Mouse (Mus musculus): ENCODE measurements around the gene Lrfn1.

Gene Lrfn1

DNA sequence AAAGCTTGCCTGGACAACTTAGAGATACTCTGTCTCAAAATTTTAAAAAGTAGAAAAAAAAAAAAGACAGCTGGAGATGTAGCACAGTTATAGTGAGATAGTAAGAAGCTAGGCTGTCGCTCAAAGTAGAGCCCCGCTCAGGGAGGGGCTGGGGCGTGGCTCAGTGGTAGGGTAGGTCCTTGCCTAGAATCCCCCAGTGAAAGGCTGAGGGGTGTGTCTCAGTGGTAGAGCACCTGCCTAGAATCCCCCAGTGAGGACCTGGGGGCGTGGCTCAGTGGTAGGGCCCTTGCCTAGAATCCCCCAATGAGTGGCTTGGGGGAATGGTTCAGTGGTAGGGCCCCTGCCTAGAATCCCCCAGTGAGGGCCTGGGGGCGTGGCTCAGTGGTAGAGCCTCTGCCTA is 8.6 kb downstream of the Lrfn1 start:
- peaks cover 72% of the 10 kb centered on the region for H3K36me3 ChIP-seq (ENCODE audit: insufficient read depth, low read length)
- no peak overlapping the region for H3K4me3 ChIP-seq (replicated peaks; ENCODE audit: low read length)
- H3K4me1 ChIP-seq (replicated peaks; ENCODE audit: low read depth, low read length), result peaks cover 57% of the 10 kb centered on the region
- H3K9me3 ChIP-seq (ENCODE audit: low read length), result no peaks in the 10 kb centered on the region
- TF ChIP-seq CTCF (conservative IDR thresholded peaks at IDR 0.05; ENCODE audit: low read length) (no peak), NANOG (IDR thresholded peaks at IDR 0.05; ENCODE audit: borderline replicate concordance, low read length) (no peak), POU5F1 (IDR thresholded peaks at IDR 0.05; ENCODE audit: borderline replicate concordance, low read length) (no peak)
- peaks cover 7% of the 10 kb centered on the region for H3K27me3 ChIP-seq (ENCODE audit: insufficient read depth, low read length)

DNA sequence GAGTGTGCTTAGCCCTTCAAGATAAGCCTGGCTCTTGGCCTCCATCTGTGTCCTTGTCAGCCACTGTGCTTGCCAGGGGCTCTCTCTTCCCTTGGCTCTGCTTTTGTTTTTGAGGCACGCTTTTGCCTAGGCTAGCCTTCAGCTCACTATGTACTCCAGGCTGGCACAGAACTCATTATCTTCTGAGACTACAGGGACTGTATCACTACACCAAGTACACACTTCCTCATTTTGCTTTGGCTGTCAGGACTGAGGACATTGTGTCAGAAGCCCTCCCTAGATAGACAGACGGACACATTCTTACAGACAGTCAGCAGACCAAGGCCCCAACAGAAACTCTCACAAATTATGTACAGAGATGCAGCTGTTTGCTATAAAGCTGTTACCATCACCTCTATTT is 11.0 kb downstream of the Lrfn1 start:
- Histone ChIP-seq H3K4me1 (replicated peaks; ENCODE audit: low read depth, low read length) (peaks cover 73% of the 10 kb centered on the region), H3K9me3 (ENCODE audit: low read length) (no peaks in the 10 kb centered on the region), H3K27me3 (ENCODE audit: insufficient read depth, low read length) (peaks cover 23% of the 10 kb centered on the region), H3K4me3 (replicated peaks; ENCODE audit: low read length) (no peak overlapping the region), H3K36me3 (ENCODE audit: insufficient read depth, low read length) (peaks cover 54% of the 10 kb centered on the region)
- TF ChIP-seq NANOG (IDR thresholded peaks at IDR 0.05; ENCODE audit: borderline replicate concordance, low read length), result no peak
- no peak for TF ChIP-seq POU5F1 (IDR thresholded peaks at IDR 0.05; ENCODE audit: borderline replicate concordance, low read length)
- no peak for TF ChIP-seq CTCF (conservative IDR thresholded peaks at IDR 0.05; ENCODE audit: low read length)

DNA sequence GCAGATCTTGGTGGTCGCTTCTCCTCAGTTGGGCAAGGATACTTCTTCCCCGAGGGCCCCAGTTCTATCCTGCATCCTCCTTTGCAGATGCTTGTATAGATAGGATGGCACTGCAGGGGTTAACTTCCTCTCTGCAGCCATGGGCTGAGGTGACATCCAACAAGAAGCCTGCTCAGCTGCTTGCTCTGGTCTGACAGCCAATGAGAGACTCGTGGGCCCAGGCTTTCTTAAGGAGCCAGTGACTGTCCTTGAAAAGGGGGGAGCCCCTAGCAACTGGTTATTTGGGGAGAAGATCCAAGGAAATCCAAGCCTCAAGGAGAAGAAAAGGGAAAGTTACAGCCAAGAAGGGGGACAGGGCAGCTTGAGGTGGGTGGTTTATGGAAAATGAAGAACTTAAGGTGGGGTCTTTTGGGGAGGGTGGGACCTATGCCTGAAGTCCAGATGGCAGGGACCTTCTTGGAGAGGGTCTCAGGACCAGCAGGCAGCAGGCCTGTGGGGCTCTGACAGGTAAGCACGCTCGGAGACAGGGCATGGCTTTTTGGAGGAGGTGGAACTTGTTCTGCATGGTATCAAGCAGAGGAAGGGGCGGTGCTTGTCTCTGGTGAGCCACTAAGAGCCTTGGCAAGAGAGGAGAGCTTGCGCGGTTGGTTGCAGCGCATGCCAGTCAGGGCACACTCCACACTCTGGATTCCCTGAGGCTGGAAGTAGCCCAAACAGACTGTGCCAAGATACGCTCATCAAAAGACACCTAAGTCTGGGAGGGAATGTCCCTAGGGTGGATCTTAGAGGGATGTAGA is 12.8 kb downstream of the Lrfn1 start:
- no peaks in the 10 kb centered on the region for H3K9me3 ChIP-seq (ENCODE audit: low read length)
- peaks cover 31% of the 10 kb centered on the region for H3K27me3 ChIP-seq (ENCODE audit: insufficient read depth, low read length)
- H3K4me1 ChIP-seq (replicated peaks; ENCODE audit: low read depth, low read length), result peaks cover 57% of the 10 kb centered on the region
- H3K36me3 ChIP-seq (ENCODE audit: insufficient read depth, low read length), result peaks cover 36% of the 10 kb centered on the region
- H3K4me3 ChIP-seq (replicated peaks; ENCODE audit: low read length), result peak overlapping the region; percentile 57
- no peak for TF ChIP-seq NANOG (IDR thresholded peaks at IDR 0.05; ENCODE audit: borderline replicate concordance, low read length)
- no peak for TF ChIP-seq POU5F1 (IDR thresholded peaks at IDR 0.05; ENCODE audit: borderline replicate concordance, low read length)
- TF ChIP-seq CTCF (conservative IDR thresholded peaks at IDR 0.05; ENCODE audit: low read length), result no peak

DNA sequence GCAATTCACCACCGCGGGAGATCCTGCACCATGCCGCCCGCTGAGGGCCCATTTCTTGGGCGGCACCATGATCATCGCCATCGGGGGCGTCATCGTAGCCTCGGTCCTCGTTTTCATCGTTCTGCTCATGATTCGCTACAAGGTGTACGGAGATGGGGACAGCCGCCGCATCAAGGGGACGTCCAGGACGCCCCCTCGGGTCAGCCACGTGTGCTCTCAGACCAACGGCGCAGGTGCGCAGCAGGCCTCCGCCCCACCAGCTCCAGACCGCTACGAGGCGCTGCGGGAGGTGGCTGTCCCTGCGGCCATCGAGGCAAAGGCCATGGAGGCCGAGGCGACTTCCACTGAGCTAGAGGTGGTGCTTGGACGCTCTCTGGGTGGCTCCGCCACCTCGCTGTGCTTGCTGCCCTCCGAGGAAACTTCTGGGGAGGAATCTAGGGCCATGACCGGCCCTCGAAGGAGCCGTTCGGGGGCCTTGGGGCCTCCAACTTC is 15.0 kb downstream of the Lrfn1 start:
- H3K9me3 ChIP-seq (ENCODE audit: low read length), result no peaks in the 10 kb centered on the region
- peak overlapping the region; percentile 80 for H3K4me3 ChIP-seq (replicated peaks; ENCODE audit: low read length)
- peaks cover 14% of the 10 kb centered on the region for H3K36me3 ChIP-seq (ENCODE audit: insufficient read depth, low read length)
- peaks cover 49% of the 10 kb centered on the region for H3K4me1 ChIP-seq (replicated peaks; ENCODE audit: low read depth, low read length)
- TF ChIP-seq POU5F1 (IDR thresholded peaks at IDR 0.05; ENCODE audit: borderline replicate concordance, low read length) (no peak), CTCF (conservative IDR thresholded peaks at IDR 0.05; ENCODE audit: low read length) (no peak), NANOG (IDR thresholded peaks at IDR 0.05; ENCODE audit: borderline replicate concordance, low read length) (no peak)
- H3K27me3 ChIP-seq (ENCODE audit: insufficient read depth, low read length), result peaks cover 34% of the 10 kb centered on the region

DNA sequence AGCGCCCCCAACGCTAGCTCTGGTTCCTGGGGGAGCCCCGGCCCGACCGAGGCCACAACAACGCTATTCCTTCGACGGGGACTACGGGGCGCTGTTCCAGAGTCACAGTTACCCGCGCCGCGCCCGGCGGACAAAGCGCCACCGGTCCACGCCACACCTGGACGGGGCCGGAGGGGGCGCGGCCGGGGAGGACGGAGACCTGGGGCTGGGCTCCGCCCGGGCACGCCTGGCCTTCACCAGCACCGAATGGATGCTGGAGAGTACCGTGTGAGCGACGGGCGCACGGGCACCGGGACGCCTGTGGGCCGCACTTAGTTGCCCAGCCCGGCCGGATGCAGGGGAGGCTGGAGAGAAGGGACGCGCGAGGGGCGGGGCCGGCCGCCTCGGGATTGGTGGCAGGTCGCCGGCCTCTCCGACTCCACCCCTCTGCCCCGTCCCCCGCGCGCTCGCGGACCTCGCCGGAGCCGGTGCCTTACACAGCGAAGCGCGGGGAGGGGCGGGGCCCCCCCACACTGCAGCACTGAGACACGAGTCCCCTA is 15.5 kb downstream of the Lrfn1 start:
- H3K27me3 ChIP-seq (ENCODE audit: insufficient read depth, low read length), result peaks cover 34% of the 10 kb centered on the region
- H3K9me3 ChIP-seq (ENCODE audit: low read length), result no peaks in the 10 kb centered on the region
- peak overlapping the region; percentile 80 for H3K4me3 ChIP-seq (replicated peaks; ENCODE audit: low read length)
- peaks cover 47% of the 10 kb centered on the region for H3K4me1 ChIP-seq (replicated peaks; ENCODE audit: low read depth, low read length)
- peaks cover 9% of the 10 kb centered on the region for H3K36me3 ChIP-seq (ENCODE audit: insufficient read depth, low read length)
- TF ChIP-seq NANOG (IDR thresholded peaks at IDR 0.05; ENCODE audit: borderline replicate concordance, low read length) (no peak), POU5F1 (IDR thresholded peaks at IDR 0.05; ENCODE audit: borderline replicate concordance, low read length) (no peak), CTCF (conservative IDR thresholded peaks at IDR 0.05; ENCODE audit: low read length) (no peak)

DNA sequence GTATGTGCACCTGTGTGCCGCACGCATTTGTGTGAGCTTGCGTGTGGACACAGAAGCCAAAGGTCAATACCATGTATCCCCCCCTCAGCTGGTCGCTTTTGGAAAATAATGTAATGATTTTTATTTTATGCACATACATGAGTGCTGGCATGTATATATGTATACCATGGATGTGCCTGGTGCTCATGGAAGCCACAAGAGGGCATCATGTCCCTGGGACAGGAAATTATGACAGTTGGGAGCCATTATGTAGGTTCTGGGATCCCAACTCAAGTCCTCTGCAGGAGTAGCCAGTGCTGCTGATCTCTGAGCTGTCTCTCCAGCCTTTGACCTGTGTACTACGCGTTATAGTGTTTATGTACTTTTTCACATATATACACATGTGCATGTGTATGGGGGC is 24.4 kb downstream of the Lrfn1 start:
- H3K4me3 ChIP-seq (replicated peaks; ENCODE audit: low read length), result no peak overlapping the region
- no peaks in the 10 kb centered on the region for H3K36me3 ChIP-seq (ENCODE audit: insufficient read depth, low read length)
- H3K9me3 ChIP-seq (ENCODE audit: low read length), result no peaks in the 10 kb centered on the region
- peaks cover 28% of the 10 kb centered on the region for H3K4me1 ChIP-seq (replicated peaks; ENCODE audit: low read depth, low read length)
- no peaks in the 10 kb centered on the region for H3K27me3 ChIP-seq (ENCODE audit: insufficient read depth, low read length)
- TF ChIP-seq POU5F1 (IDR thresholded peaks at IDR 0.05; ENCODE audit: borderline replicate concordance, low read length), result no peak
- TF ChIP-seq CTCF (conservative IDR thresholded peaks at IDR 0.05; ENCODE audit: low read length), result no peak; the same call in 1 of the 2 replicates

DNA sequence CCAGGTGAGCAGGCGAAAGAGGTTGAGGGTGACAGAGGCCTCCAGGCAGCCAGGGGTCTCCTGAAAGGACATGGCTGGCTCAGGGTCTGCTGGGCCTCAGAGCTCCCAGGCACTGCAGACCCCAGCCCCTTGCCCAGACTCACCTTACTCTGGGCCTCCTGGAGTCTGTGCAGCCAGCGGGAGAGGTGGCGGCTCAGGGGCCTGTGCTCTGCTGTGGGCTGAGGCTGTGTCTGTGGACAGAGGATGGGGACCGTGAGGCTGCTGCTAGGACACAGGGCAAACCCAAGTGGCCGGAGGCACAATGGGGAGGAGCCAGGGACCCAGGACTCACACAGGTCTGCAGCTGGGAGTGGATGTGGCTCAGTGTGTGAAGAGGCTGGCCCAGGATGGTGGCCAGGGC is 25.6 kb downstream of the Lrfn1 start:
- Histone ChIP-seq H3K27me3 (ENCODE audit: insufficient read depth, low read length) (no peaks in the 10 kb centered on the region), H3K36me3 (ENCODE audit: insufficient read depth, low read length) (no peaks in the 10 kb centered on the region), H3K9me3 (ENCODE audit: low read length) (no peaks in the 10 kb centered on the region), H3K4me3 (replicated peaks; ENCODE audit: low read length) (no peak overlapping the region), H3K4me1 (replicated peaks; ENCODE audit: low read depth, low read length) (peaks cover 36% of the 10 kb centered on the region)
- TF ChIP-seq POU5F1 (IDR thresholded peaks at IDR 0.05; ENCODE audit: borderline replicate concordance, low read length) (no peak), CTCF (conservative IDR thresholded peaks at IDR 0.05; ENCODE audit: low read length) (no peak), NANOG (IDR thresholded peaks at IDR 0.05; ENCODE audit: borderline replicate concordance, low read length) (no peak)

DNA sequence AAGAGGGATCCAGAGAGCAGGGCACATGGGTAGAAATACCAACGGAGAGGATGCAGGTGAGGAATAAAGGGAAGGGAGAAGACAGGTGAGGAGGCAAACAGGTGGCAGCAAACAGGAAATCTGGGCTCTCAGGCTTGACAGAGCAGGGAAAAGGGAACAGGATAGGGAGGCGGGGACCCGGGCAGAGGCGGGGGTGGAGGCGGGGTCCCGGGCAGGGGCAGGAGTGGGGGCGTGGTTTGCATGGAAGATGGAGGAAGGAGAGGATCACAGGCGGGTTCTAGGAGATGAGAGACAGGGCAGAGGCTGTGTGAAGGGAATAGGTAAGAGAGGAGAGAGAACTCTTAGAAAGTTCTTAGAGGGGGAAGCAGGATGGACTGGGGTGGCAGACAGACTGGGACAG is 27.1 kb downstream of the Lrfn1 start:
- Histone ChIP-seq H3K4me3 (replicated peaks; ENCODE audit: low read length) (peak overlapping the region; percentile 2; the same call in 1 of the 2 replicates), H3K9me3 (ENCODE audit: low read length) (no peaks in the 10 kb centered on the region), H3K36me3 (ENCODE audit: insufficient read depth, low read length) (no peaks in the 10 kb centered on the region), H3K4me1 (replicated peaks; ENCODE audit: low read depth, low read length) (peaks cover 49% of the 10 kb centered on the region), H3K27me3 (ENCODE audit: insufficient read depth, low read length) (no peaks in the 10 kb centered on the region)
- TF ChIP-seq POU5F1 (IDR thresholded peaks at IDR 0.05; ENCODE audit: borderline replicate concordance, low read length), result no peak
- no peak for TF ChIP-seq NANOG (IDR thresholded peaks at IDR 0.05; ENCODE audit: borderline replicate concordance, low read length)
- no peak for TF ChIP-seq CTCF (conservative IDR thresholded peaks at IDR 0.05; ENCODE audit: low read length)
